Mouse (Mus musculus) erythroblast, adult 5-6 weeks (primary cell): Measurements from ENCODE around the gene Iqschfp. TPM values are rescaled to one million over a fixed set of nuclear protein-coding genes. Genes with fewer than 3 reads are reported as not detected.
"Not testable (repeated sequence)": the region's sequence is repeated elsewhere in the genome, so short reads cannot be mapped to it uniquely, and the experiment has no call there.

Experiments used
- ATAC-seq: replicated peaks from 2 replicates; pipeline ENCODE4 v1.8.0; 2016; ENCODE audit warnings: moderate number of reproducible peaks, mild to moderate bottlenecking, moderate TSS enrichment, inconsistent platforms; ENCODE audit not compliant: poor library complexity, low FRiP score, severe bottlenecking
- total RNA-seq, 2 experiments: library from RNA; stranded (forward) in 1 of 2; stranded (reverse) in 1 of 2; fragments of 150-400 nt in 1 of 2; fragments of 200-764, 138-1000 nt in 1 of 2; gene quantifications; 2 replicates each; pipeline versions ENCODE4 v1.2.3 to v1.2.4; 2015 to 2017; ENCODE audit warnings: low replicate concordance in 2 of 2

Gene Iqschfp
- total RNA-seq, 2 experiments from 2014 or later, result not detected

DNA sequence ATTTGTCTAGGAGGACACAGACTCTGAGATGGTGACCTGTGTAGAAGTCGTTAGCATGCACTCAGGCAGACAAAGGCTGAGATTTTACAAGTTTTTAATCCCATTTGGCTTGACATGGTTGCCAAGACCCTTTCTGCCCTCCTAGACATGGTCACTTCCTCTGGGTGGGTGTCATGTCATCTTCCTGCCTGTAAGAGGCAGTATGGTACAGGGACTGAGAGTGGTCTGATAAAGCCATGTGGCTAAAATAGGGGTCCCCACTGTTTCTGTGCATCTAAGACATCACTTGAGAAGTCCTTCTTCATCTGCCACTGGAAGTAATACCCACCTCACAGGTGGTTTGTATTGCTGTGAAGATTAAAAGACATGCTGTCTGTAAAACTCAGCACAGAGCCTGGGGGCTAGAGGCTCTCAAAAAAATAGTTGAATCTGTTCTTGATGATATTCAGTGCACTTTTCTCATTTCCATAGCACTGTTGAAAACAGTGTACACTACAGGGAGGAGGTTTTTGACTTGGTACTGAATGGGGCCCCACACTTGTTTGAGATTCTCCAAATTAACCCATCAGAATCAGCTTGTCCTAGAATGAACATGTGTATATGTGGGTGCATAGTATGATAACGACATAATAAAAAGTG is 167.2 kb downstream of the Iqschfp start:
- no peak for ATAC-seq

DNA sequence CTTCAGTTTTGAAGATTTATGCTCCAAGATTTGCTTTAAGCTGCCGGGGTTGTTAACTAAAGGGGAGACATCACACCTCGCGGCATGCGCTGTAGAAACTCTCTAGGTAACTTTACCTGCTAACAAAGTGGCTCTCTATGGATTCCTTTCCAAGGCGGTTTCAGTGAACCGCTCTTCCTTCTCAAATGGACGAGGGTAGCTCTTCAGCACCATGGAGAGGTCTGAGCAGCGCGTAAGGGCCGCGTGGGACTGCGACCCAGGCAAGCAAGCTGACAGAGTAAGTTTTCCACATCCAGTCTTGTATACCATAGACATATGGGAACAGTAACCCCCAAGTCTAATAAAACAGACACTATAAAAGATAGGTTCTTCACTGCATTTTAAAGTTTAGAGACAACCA is 172.7 kb downstream of the Iqschfp start, which contains the start of gene Schip1:
Gene Schip1 (plus strand): TSS at position 72 of the 400 bp plus-strand sequence.
- ATAC-seq, result no peak

DNA sequence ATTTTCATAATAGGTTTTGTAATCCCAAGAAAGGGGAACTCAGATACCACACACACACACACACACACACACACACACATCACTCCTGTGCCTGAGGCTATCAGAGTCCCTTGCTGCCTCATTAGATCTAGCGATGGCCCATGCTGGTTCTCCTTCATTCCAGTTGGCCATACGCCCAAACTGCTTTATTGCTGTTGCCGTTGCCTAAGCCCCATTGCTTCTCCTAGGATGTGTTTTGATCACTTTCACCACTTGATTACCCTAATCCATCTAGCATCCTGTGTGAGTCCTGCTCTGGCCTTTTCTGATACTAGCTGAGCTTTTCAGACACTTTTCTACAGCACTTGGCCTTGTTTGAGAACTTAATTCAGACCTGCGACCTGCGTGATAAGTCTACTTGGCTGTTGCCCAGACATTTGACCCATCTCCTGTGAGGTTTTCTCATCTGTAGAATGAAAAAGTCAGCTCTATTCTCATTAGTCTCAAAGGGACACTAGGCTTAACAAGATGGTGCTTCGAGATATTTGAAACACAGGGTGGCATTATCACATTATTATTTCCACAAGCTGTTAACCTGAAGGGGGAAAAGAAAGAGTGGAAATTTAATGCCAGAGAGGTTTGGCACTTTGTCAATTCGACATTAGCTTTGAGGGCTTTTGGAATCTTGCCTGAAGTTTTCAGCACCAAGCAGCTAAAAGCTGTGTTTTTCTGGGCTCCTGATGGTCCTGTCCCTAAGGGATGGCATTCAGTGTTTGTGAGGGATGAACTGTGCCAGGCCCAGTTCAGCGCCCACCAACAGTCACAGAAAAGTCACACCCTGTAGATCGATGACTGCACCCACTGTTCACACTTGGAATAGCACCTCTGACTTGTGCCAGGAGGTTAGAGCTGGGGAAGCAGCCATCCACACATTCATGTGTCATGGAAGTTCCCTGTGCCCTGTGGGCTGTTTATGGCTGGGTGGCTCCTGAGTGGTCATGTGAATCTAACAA is 179.7 kb downstream of the Iqschfp start:
- no peak for ATAC-seq

DNA sequence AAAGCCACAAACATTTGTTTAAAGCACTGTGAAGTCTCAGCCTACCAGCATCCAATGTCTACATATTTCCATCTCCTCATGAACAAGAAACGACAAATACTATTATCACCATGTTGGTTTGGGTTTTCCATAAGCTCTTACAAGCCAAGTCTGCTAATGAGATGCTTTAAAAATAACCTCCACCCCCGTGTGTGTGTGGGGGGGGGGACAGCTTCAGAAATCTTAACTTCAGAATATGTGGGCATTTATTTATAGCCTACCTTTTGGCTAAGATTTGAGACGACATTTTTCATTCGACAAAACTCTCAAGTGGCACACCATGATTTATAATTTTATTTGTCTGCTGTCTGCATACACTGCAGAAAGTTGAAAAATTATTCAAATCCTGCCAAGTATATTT is 185.4 kb downstream of the Iqschfp start:
- ATAC-seq, result no peak

DNA sequence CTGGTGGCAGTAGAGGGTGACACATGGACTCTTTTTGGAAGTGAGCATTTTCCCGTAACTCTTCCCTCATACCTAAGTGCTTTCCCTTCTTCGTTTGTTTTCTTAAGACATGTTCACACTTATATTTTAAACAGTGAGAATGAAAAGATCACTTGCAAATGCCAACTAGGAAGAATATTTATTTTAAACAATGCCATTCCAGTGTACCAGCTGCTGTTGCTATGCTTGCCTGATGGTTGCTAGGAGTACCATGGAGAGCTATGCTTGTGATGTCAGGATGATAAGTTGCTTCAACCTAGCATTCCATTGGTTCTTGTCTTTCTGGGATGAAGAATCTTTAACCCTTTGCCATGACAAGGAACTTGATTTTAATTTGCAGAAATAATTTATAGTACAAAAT is 193.0 kb downstream of the Iqschfp start:
- ATAC-seq, result no peak

DNA sequence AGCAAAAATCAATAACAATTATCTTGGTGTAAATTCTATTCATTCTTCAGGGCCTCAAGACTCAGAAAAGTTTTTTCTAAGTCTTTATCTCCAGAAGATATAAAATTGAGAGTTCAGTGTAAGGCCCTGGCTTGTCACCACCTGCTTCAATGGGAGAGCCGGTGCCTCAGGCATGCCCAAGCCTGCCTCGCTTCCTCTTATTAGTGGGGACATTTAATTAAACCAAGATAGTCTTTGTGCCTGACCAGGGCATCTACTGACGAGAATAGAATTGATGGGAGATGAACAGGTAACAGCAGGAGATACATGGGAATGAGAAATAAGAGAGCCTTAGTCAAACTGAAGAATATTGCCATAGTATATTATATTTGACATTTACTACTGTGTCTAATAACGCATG is 200.1 kb downstream of the Iqschfp start:
- no peak for ATAC-seq

DNA sequence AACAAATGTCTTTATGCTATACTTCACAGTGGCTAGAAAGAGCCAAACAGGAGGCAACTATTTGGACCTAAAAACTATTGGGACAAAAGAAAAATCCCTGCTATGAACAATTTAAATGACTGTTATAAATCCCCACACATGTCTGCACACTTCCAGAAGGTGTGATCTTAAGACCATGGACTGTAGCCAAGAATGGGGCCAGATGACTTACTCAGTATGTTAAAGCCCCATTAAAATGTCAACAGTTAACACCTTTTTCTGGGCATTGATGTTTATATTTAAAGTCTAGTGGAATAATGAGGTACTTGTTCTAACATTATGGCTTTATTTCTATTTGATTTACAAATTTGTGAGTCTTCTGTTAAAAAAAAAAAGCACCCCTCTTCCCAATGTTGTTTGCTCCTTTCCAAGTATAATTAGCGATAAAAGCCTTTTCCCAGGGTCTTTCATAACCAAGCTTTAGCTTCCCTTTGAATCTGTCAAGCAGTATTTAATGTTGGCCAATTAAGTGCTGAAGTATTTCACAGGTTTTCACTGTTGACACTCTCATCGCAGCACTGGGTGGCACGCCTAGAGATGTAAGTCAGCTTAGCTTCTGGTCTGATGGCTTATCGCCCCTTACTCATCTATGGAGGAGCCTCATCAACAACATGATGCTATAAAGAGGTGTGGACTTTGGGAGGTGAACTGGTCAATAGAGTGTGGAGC is 204.8 kb downstream of the Iqschfp start:
- ATAC-seq, result no peak

DNA sequence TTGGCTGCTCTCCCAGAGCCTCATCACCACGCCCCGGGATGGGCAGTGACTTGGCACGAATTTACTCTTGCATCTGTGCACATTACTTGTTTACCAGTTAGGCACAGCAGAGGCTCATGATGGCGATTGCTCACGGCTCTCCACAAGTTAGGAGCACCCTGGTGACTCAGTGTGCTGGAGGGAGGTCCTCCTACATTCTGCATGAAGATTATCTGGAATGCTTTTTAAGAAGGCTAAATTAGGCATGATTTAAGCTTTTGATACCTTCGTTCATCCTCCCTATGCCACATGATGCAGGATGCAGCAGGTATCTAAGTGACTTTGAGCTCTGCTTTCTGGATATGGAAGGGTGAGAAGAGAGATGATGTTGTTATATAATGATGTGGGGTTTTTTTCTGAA is 207.5 kb downstream of the Iqschfp start:
- not testable (repeated sequence) for ATAC-seq

DNA sequence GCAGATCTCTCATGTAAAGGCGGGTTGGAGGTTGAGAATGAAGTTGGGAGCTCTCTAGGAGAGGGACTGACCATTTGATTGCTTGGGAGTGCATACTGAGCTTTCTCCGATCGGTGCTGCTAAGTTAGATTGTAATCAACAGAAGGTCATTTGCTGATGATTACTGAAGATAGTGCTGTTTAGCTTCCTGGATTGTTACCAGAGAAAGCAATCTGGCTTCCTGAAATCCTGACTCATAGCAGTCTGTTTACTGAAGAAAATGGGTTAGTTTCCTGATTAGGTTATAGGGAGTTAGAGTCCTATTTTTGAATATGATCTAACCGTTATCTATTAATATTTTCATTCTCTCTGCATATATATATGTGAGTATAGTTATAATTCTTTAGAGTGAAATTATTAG is 209.3 kb downstream of the Iqschfp start:
- no peak for ATAC-seq

DNA sequence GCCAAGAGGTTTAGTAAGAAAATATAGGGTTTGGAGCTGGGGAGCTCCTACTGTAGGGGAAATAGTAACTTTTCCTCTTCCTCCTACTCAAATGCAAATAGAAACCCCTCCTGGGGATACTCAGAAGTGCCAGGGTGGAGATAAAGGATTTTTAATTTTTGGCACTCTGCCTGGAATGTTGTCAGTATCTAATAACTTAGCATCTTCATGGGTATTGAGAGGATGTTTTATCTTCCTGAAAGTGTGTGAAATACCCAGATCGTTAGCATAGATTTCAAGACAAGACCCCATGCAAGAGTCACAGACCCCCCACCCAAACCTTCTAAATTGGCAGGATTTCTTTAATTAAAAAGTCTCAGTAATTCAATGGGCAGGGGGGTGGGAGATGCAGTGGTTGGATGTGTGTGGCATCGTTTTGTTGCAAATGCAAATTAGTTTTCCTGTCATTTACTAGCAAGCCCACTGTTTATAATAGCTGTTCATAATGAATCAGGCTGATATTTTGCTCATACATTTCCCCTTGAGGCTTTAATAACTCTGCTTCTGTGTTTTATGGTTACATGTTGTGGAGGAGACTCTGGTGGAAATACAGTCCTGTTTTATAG is 213.2 kb downstream of the Iqschfp start:
- no peak for ATAC-seq

DNA sequence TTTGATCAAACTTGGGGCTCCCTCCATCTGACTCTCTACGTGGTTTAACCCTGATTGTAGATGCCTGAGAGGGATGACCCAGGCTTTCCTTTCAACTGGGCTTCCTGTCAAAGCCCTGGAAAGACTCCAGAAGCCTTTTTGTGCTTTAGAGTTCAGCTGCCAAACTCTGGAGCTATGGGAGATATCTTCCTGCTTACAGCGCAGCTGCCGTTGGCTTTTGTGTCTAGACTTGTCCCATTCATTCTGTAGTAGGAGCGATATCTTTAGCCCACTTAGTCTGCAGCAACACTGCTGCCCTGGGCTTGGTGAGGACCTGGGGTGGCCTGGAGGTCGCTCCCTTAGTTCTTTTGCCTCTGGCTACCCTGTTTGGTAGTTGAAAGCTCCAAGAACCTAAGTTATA is 229.3 kb downstream of the Iqschfp start:
- no peak for ATAC-seq

DNA sequence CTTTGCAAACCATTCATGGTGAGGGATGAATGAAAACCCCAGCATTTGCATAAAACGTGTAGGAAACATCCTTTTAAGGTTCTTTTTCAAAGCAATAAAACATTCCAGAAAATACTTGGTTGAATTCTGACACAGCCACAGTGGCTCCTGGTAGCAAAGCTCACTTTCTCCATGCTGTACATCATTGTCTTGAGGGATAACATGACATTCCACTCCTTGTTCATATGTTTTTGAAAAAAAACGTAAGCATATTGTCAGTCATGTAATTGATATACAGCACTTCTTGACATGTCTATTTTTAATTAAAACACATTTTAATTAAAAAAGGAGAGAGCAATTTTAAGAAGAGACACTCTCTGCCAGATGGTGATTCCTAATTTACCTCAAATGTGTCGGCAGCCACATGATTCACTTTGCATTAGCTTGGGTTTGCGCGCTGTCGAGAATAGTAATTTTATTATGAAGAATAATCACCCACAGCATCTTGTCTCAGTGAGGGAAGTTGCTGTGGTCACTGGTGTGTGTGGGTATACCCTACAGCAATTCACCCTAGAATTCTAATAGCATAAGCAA is 234.3 kb downstream of the Iqschfp start:
- no peak for ATAC-seq

DNA sequence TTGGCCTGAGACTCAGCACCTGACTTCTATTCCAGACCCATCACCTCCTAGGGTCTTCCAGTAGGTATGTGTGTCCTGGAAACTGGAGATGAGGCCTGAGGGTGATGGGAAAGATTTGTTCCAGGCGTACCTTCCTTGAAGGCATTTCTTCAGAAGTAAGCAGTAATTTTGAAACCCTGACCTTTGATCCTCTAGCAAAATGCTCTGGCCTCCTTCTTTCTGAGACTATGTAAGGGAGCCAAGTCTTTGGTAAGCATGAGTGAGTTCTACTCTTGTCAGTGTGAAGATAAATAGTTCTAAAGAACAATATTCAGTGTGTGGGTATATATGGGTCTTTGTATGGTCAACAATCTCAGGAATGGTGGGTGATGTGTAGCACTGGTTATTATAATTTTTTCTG is 238.4 kb downstream of the Iqschfp start:
- ATAC-seq, result no peak

DNA sequence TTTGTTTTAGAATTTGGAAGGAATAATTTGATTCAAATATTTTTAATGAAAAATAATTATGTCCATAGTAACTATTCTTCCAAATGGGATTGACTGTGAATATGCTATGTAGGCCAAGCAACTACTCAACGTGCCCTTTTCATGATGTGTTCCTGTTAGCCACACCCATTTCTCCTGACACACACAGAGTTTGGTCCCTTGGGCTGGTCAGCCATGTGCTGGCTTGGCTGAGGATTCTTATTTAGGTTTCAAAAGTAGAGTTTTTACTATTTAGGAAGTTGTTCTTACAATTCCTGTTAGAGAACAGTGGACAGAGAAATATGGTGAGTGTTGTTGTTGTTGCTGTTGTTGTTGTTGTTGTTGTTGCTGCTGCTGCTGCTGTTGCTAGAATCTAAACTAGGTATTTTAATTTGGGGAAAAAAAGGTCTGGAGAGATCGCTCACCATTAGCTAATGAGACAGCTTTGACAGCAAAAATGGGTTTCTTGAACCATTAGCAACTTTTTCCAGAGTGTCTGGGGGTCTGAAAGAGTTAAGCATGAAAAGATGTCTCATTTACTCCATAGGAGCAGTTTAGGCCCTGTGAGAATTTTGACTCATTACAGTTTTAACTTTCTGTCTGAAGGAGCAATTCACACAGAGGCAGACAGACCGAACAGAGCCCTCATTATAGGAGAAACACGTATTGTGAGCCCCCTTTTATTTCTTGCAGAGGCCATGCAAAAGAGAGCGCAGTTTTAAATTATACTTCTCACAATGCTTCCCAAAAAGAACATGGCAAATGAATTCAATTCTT is 247.0 kb downstream of the Iqschfp start:
- ATAC-seq, result no peak

DNA sequence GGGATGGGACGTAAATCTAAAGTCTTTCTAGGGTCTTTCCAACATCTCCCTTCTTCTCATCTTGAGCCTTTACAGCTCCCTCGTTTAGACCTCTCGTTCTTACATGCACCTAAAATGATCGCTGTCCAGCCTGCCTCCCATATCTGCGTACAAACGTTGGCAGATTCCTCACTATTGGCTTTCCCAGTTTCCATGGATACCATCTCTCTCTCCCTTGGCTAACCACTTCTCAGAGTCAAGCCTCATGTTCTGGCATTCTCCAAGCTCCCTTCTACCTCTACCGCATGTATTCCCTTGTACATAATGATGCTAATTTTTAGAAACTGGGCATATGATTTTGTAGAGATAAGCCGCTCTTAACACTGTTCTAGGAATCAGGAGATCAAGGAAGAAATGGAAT is 258.7 kb downstream of the Iqschfp start:
- ATAC-seq, result no peak

DNA sequence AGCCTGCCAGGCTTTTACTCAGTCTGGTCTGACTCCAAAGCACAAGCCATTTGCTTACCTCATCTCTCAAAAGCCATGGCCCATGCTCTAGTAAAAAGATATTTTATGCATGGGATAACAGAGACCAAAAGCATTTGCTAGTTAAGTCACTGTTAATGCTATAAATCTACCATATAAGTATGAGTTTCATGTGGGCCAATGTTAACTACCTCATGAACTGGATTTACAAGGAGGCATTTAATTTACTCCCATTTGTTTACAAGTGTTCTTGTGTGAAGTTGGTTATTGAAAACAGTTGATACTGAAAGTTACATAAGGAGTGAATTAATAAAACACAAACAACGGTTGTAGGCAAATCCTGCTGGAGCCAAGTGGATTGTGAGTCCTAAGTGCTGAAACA is 268.1 kb downstream of the Iqschfp start:
- ATAC-seq, result no peak

DNA sequence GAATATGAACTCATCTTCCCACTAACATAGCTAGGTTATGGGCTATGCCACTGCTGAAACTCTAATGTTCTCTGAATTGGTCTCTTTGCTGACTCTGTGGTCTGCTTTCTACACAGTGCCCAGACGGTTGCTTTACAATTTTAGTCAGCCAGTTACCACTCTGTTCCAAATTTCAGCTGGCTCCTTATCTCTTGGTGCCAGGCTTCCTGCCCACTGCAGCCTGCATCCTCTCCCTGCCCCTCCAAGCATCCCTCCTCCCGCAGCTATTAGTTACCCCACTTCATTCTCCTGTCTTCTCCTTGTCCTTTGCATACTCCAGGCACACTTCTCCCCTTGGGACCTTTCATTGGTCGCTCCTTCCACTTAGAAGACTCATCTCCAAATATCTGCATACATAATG is 268.7 kb downstream of the Iqschfp start:
- no peak for ATAC-seq

DNA sequence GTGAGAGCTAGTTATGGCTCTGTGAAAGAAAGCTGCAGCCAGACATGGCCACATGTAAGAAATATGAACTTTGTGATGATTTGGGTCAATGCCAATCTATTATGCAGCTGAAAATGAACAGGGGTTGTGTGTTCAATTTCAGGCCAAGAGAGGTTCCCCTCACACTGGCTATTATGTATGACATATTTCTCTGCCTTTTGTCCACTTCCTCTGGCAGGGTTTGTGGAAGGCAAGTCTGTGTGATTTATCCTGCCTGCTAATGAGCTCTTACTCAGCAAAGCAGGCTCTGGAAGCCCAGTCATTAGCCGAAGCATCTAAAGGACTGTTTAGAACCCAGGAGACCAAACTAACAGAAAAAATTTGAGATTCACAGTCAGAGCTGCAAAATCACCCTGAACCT is 286.2 kb downstream of the Iqschfp start:
- ATAC-seq, result no peak

DNA sequence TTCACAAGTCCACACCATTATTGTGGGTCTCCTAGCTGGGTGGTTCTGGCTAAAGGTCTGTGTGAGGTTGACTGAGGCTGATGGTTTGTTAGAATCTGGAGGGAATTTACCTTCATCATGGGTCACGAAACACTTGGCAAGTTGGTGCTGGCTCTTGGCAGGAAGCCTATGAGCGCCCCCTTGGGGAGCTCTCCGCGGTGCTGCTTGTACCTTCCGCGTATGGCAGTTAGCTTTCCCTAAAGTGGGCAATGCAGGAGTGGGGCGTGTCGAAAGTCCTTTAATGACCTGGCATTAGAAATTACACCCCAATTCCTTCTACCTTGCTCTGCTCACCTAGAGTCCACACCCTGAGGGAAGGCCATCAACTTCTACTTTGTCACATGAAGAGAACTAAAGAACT is 295.4 kb downstream of the Iqschfp start:
- no peak for ATAC-seq
